Mouse (Mus musculus): ENCODE measurements around the gene Fam186b. TPM values are rescaled to one million over a fixed set of nuclear protein-coding genes. Genes with fewer than 3 reads are reported as not detected.
A peak's percentile ranks its signal among the peaks of the same experiment; 100 is the strongest.

The Fam186b gene
- polyA plus RNA-seq, 1 experiment from 2014 or later = 0.05 TPM

DNA sequence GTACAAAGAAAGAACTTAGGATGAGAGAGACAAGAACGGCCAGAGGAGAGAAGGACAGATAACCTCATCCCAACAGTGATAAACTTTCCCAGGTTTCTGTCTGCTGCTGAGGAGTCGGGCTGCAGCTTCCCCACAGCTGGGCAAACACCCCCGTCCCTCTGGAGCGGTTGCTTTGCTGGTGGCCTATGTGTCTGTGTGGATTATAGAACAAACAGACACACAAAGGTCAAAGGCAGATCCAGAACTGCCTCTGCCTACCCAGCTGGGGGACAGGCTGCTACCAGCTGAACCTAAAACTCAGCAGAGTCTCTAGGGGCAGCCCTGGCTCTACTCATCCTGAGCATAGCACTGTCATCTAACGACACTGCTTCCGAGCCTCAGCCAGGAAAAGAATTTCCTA is 44.0 kb upstream of the Fam186b start:
- no peaks in the 10 kb centered on the region for H3K27me3 ChIP-seq (ENCODE audit: insufficient read depth, low read length)
- no peak overlapping the region for H3K4me2 ChIP-seq
- no peaks in the 10 kb centered on the region for H3K9me3 ChIP-seq (ENCODE audit: low read depth, low read length)
- WGBS = 18% methylated on average over 6 of the region's 6 CpGs
- H3K4me1 ChIP-seq (ENCODE audit: insufficient read depth) = peaks cover 37% of the 10 kb centered on the region
- H3K36me3 ChIP-seq (ENCODE audit: insufficient read depth) = no peaks in the 10 kb centered on the region
- no peak overlapping the region; the same call in 1 of the 2 replicates for H3K27ac ChIP-seq (ENCODE audit: low read depth)
- no peak for TF ChIP-seq CTCF (IDR thresholded peaks at IDR 0.05; ENCODE audit: low read depth)
- peak; percentile 48 for DNase-seq
- H3K4me3 ChIP-seq (ENCODE audit: low read depth, low read length) = no peak overlapping the region
- no peak overlapping the region for H3K9ac ChIP-seq
- ATAC-seq (ENCODE audit: insufficient read depth) = no peak

DNA sequence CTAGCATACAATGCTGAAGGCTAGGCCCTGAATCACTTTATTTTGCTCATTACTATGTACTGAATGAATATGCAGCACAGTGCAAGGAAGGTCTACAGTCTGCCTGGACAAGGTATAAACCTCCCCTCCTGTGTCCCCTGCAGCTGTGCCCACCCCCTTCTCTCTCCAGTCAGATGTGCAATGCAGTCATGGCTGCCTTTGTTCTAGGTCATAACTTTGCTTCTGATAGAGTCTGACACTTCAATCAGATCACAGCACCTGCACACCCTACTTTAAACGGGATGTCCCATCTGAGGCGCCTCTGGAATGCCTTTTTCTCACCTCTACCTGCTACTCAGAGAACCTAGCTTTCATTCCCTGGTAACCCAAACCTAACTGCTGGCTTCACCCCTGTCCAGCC is 43.2 kb upstream of the Fam186b start:
- 60% methylated on average over 2 of the region's 2 CpGs for WGBS
- Histone ChIP-seq H3K4me3 (ENCODE audit: low read depth, low read length) (no peak overlapping the region), H3K27me3 (ENCODE audit: insufficient read depth, low read length) (no peaks in the 10 kb centered on the region), H3K9ac (no peak overlapping the region), H3K4me1 (ENCODE audit: insufficient read depth) (peaks cover 37% of the 10 kb centered on the region), H3K36me3 (ENCODE audit: insufficient read depth) (no peaks in the 10 kb centered on the region), H3K9me3 (ENCODE audit: low read depth, low read length) (no peaks in the 10 kb centered on the region), H3K4me2 (no peak overlapping the region), H3K27ac (ENCODE audit: low read depth) (no peak overlapping the region)
- ATAC-seq (ENCODE audit: insufficient read depth) = no peak
- no peak for DNase-seq
- no peak for TF ChIP-seq CTCF (IDR thresholded peaks at IDR 0.05; ENCODE audit: low read depth)

DNA sequence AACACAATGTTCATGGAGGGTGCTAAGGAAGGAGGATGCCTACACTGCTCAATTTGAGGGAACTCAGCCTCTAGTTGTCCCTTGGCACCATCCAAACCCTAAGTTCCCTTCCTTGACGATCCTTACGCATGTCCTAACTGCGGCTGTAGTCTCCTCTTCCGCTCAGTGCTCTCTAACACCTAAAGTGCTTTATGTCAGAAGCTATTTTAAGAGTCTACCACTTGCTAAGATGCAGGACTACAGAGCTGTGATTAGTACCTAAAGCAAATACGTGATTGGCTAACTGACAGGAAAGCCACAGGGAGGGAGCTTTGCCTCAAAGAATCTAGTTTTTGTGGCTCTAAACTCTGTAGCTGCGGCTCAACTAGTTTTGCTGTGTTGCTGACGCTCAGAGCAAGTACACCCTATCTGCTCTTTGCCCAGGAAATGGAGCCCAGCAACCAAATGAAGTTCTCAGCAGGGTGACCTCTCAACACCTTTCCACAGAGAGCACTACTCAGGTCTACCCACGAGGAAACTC is 40.2 kb upstream of the Fam186b start:
- peak overlapping the region; percentile 9; the same call in 1 of the 2 replicates for H3K27ac ChIP-seq (ENCODE audit: low read depth)
- no peak overlapping the region for H3K9ac ChIP-seq
- peaks cover 13% of the 10 kb centered on the region; the same call in 1 of the 2 replicates for H3K36me3 ChIP-seq (ENCODE audit: insufficient read depth)
- H3K4me3 ChIP-seq (ENCODE audit: low read depth, low read length) = no peak overlapping the region
- DNase-seq (no peak), ATAC-seq (ENCODE audit: insufficient read depth) (no peak)
- H3K4me2 ChIP-seq = no peak overlapping the region
- no peaks in the 10 kb centered on the region for H3K9me3 ChIP-seq (ENCODE audit: low read depth, low read length)
- TF ChIP-seq CTCF (IDR thresholded peaks at IDR 0.05; ENCODE audit: low read depth) = no peak
- 65% methylated on average over 8 of the region's 8 CpGs for WGBS
- peaks cover 34% of the 10 kb centered on the region for H3K4me1 ChIP-seq (ENCODE audit: insufficient read depth)
- H3K27me3 ChIP-seq (ENCODE audit: insufficient read depth, low read length) = no peaks in the 10 kb centered on the region

DNA sequence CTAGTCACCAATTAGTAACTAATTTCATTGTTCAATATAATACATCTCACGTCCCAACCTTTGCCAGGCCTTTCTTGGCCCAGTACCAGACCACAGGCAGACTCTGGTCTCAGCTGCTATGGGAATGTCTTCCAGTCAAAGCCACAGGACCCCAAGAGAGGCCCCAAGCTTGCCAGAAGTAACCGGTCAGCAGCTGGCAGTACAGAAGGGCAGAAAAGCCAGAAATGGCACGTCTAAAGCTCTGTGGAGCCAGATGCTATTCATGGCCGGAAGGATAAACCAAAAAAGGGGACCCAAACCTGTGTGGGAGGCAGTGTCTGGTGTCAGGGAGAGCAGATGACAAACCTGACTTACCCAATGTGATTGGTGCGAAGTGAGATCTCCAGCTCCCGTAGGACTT is 38.8 kb upstream of the Fam186b start:
- no peak for TF ChIP-seq CTCF (IDR thresholded peaks at IDR 0.05; ENCODE audit: low read depth)
- H3K9ac ChIP-seq = no peak overlapping the region; the same call in 1 of the 2 replicates

DNA sequence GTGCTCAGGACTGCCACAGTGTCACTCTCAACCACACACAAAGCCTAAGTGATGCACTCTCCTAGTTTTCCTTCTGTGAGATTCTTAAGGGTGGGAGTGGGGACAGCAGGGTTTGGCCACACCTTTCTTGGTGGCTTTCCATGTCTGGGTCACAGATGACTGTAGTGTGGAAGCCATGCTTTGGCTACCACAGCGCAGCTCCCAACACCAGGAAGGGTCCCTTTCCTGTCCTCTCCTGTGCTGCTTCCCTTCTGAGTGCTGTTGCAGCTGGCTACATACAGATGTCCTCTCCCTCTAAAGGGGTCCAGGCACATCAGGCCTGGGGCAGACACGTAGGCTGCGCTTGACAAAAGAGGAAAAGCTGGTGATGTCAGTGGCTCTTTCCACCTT is 38.0 kb upstream of the Fam186b start:
- Histone ChIP-seq H3K36me3 (ENCODE audit: insufficient read depth) (peaks cover 30% of the 10 kb centered on the region), H3K4me3 (ENCODE audit: low read depth, low read length) (no peak overlapping the region), H3K9ac (peak overlapping the region; percentile 46), H3K4me2 (peak overlapping the region; percentile 45), H3K9me3 (ENCODE audit: low read depth, low read length) (no peaks in the 10 kb centered on the region), H3K27ac (ENCODE audit: low read depth) (peak overlapping the region; percentile 99), H3K27me3 (ENCODE audit: insufficient read depth, low read length) (no peaks in the 10 kb centered on the region), H3K4me1 (ENCODE audit: insufficient read depth) (peaks cover 32% of the 10 kb centered on the region)
- ATAC-seq (ENCODE audit: insufficient read depth) = peak; percentile 59
- no peak for TF ChIP-seq CTCF (IDR thresholded peaks at IDR 0.05; ENCODE audit: low read depth)
- peak; percentile 70 for DNase-seq
- WGBS = 56% methylated on average over 3 of the region's 3 CpGs

More for the DNA sequence above, 38.8 kb upstream of the Fam186b start:
- 46% methylated on average over 6 of the region's 6 CpGs for WGBS
- no peaks in the 10 kb centered on the region for H3K9me3 ChIP-seq (ENCODE audit: low read depth, low read length)
- H3K4me1 ChIP-seq (ENCODE audit: insufficient read depth) = peaks cover 32% of the 10 kb centered on the region
- H3K4me2 ChIP-seq = no peak overlapping the region
- no peak overlapping the region for H3K4me3 ChIP-seq (ENCODE audit: low read depth, low read length)
- H3K27me3 ChIP-seq (ENCODE audit: insufficient read depth, low read length) = no peaks in the 10 kb centered on the region
- DNase-seq = peak; percentile 69
- peak overlapping the region; percentile 99; the same call in 1 of the 2 replicates for H3K27ac ChIP-seq (ENCODE audit: low read depth)
- no peak for ATAC-seq (ENCODE audit: insufficient read depth)
- peaks cover 22% of the 10 kb centered on the region; the same call in 1 of the 2 replicates for H3K36me3 ChIP-seq (ENCODE audit: insufficient read depth)

DNA sequence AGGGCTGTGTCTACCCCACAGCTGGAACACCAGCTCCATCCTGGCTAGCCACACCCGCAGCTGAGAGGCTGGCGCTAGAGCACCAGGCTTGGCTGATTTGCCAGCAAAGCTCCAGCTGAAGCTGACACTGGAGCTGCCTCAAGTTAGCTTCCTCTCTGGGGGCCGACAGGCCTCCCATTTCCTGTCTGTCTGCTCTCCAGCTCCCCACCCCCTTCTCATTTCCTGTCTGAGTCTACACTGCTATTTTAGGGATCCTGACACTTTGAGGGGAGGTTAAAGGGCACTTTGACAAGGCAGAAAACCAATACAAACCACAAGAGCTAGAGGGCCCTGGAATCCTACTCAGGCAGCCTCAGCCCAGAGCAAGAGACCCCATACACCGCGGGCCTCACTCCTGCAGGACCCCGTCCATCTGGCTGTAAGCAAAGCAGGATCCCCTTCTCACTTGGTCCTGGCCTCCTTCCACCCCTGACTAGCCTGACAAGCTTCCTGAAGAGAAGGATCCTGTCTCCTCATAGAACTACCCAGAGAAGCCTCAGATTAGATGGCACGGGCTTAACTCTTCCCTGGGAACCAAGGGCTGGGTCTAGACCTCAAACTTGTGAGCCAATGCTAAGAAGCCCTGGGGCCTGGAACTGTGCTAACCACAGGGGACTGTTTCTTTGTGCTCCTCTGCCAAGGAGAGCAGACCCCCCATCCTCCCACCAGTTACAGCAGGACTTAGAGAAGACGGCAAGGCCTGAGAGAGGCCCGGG is 37.4 kb upstream of the Fam186b start:
- H3K4me2 ChIP-seq = peak overlapping the region; percentile 45
- 23% methylated on average over 9 of the region's 9 CpGs for WGBS
- H3K27me3 ChIP-seq (ENCODE audit: insufficient read depth, low read length) = no peaks in the 10 kb centered on the region
- H3K9ac ChIP-seq = peak overlapping the region; percentile 46
- no peaks in the 10 kb centered on the region for H3K9me3 ChIP-seq (ENCODE audit: low read depth, low read length)
- TF ChIP-seq CTCF (IDR thresholded peaks at IDR 0.05; ENCODE audit: low read depth) = peak; percentile 18; the same call in 1 of the 2 replicates
- peak overlapping the region; percentile 99 for H3K27ac ChIP-seq (ENCODE audit: low read depth)
- H3K36me3 ChIP-seq (ENCODE audit: insufficient read depth) = peaks cover 36% of the 10 kb centered on the region
- peak; percentile 93 for DNase-seq
- peaks cover 32% of the 10 kb centered on the region for H3K4me1 ChIP-seq (ENCODE audit: insufficient read depth)
- peak; percentile 92 for ATAC-seq (ENCODE audit: insufficient read depth)
- H3K4me3 ChIP-seq (ENCODE audit: low read depth, low read length) = no peak overlapping the region

DNA sequence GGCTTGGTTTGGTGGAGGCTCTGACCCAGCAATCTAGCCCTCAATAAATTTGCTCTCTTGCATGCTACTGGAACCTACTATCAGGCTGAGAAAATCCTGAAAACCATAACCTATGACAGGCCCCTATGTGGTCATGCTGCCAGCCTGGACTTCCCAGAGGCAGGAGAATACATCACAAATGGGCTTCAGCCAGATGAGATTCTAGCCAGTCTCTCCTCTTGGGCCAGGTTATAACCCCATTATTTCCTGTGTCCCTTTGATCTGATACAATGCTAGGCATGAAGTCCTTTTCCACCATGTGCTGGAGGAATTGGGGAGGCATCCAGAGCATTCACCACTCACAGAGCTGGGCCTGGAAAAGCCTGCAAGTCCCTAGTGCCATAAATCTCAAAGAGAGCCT is 36.4 kb upstream of the Fam186b start:
- no peak overlapping the region for H3K9ac ChIP-seq
- DNase-seq (no peak), ATAC-seq (ENCODE audit: insufficient read depth) (no peak)
- H3K9me3 ChIP-seq (ENCODE audit: low read depth, low read length) = no peaks in the 10 kb centered on the region
- H3K4me1 ChIP-seq (ENCODE audit: insufficient read depth) = peaks cover 32% of the 10 kb centered on the region
- peak overlapping the region; percentile 45; the same call in 1 of the 2 replicates for H3K4me2 ChIP-seq
- H3K36me3 ChIP-seq (ENCODE audit: insufficient read depth) = peaks cover 45% of the 10 kb centered on the region
- peak overlapping the region; percentile 99 for H3K27ac ChIP-seq (ENCODE audit: low read depth)
- no peaks in the 10 kb centered on the region for H3K27me3 ChIP-seq (ENCODE audit: insufficient read depth, low read length)
- TF ChIP-seq CTCF (IDR thresholded peaks at IDR 0.05; ENCODE audit: low read depth) = no peak
- H3K4me3 ChIP-seq (ENCODE audit: low read depth, low read length) = no peak overlapping the region

Data from lung, embryonic 14.5 days (tissue).